Mouse (Mus musculus) urinary bladder, adult 18-20 months (tissue): ENCODE measurements at regions not wholly inside any gene's neighbourhood (a gene's known extent, or its start where the extent isn't known, plus 50 kb on each side); places are given as distances from the start of the nearest gene placed in this dataset.

ENCODE experiments used
- DNase-seq, 2 experiments: peaks; one replicate each; pipeline ENCODE4 v3.0.0; 2022; ENCODE audit warnings: low spot score in 2 of 2, mixed read lengths in 2 of 2

DNA sequence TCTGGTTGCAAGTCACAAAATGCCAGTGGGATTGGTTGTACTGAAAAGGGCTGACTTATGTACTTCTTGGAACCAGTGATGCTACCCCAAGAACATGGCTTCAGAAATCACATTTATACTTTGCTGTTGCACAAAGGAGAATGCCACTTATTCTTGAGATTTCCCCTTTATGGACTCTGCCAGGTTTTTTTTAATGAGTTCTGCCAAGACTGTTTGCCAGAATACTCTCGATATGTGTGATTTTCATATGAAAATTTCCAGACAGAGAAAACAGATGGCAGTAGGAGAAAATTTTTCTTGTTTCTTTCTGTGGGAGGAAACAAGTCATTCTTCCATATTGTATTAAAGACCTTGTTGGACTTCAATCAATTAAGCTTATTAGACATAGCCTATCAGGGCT, 281.0 kb upstream of the Tle1 start:
- DNase-seq, result no peak

DNA sequence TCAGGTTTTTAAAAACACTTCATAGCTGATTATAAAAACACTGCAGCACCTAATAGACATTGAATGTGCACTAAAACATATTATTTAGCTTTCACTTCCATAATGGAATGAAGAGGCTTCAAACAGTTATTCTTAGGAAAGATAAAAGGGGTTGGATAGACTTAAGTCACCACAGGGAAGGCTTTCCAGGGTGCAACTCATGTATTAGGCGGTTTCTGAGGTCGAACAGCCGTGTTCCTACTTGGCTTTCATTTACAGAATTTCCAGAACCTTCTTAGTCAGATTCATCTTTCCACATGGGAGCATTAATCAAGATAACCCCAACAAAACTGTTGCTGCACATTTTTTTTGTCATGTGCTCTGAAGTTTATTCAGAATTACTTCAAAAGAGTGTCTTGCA, 279.8 kb upstream of the Tle1 start:
- DNase-seq, result no peak

DNA sequence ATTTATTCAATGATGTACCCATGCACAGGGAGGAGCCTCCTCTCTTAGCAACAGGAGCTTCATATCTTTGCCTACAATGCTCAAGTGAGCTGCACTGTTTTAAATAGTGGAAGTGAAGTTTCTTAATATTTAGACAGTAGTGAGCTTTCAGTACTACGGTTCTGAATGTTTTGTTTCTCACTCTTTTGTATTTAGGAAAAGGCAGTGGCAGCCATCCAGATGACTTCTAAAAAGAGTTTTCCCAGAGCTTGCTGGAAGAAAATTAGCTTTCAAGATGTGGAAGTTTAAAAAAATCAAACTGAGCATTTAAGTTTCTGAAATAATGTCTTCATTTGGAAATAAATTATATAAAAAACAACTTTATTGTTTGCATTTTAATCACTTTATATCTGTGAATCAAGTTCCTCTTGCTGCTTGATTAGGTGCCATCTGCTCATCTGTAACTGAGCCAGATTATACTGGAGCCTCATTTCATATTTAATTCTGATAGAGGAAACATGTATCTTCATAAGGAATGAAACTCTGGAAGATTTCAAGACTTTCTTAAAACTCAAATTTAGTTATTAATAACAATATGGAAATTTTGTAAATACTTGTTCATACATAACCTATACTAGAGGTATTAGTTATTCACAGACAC, 268.6 kb upstream of the Tle1 start:
- DNase-seq, result no peak

DNA sequence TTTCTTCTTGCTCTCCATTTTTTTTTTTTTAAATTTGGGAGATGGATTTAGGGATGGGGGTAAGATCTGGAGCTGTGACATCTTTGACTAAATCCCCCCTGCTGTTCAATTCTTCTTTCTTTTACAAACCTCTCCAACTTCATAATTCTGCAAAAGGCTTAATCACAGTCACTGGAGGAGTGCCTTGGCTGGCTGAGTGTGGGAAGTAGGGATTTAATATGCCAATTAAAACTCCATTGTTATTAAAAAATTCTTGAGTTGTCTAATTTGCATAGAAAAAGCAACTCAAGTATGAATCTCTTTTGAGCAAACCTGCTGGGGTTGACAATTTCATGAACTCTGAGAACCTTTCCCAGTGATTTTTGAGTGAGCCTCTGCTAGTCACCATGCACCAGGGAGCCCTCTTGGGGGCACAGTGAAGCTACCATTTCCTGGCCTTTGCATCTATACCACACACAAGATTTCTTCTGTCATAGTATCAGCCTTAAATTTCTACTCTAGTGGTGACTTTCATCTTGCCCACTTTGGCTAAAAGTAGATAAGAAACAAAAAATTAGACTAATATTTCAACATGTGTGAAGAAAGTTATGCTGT, 243.6 kb upstream of the Tle1 start:
- DNase-seq, result no peak

DNA sequence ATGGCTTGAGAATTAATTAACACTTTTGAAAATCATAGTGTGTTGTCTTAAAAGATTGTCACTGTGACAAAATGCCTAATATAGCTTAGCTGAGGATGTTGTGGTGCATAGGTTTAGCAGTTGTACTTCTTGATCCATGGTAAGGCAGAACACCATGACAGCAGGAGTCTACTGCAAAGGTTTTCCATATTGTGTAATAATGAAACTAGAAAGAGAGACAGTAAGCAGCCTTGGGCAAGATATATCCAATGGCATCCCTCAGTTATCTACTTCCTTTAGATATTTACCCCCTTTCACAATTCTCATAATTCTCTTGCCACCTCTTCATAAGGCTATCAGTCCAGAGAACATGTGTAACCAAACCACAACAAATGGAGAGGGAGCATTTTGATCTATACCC, 236.6 kb upstream of the Tle1 start:
- DNase-seq, result no peak

DNA sequence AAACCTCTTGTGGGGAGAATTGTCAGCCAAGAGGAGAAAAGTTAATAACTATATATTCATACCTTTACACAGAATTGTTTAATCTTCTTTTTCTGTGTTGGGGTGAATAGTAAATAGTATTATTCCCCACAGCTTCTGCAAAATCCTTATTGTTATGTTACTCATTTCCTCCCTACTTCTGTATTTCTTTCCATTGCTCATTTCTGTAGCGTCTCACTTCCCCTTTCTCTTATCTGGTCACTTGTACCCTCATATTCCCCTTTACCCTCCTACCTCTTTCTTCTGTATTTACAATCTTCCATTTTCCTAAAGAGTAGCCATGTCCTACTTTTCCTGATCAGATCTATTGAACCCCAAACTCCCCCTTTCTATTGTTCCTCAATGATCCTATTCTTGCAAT, 224.6 kb upstream of the Tle1 start:
- no peak for DNase-seq

DNA sequence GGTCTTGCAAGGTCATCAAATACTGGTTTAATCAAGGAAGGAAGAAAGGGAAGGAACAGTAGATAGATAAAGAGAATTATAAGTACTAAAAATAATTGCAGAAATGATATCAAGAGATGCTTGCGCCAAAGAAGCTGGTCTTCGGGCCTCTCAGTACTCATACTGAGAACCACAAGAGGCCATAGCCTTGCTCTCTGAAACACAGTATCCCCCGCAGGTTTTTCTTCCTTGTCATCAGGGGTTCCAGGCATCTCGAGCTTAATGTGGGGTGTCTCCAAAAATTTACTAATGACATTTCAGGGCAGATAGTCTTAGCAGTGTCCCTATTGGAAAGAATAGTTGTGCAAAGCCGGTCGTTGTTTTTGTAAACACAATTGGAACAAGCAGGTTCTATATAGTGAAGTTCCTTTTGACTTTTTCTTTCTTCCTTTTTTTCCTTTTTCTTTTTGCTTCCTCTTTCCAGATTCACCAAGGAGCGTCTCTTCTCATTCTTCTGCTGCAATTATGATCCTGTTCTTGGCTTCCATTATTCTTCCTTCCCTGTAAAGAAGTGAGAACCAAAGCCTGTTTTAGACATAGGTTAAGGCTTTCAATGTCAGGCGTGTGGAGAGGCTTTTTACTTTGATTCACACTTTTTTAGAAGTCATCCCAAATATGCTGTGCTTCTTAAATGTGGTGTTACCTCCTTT, 211.5 kb upstream of the Tle1 start:
- no peak for DNase-seq

DNA sequence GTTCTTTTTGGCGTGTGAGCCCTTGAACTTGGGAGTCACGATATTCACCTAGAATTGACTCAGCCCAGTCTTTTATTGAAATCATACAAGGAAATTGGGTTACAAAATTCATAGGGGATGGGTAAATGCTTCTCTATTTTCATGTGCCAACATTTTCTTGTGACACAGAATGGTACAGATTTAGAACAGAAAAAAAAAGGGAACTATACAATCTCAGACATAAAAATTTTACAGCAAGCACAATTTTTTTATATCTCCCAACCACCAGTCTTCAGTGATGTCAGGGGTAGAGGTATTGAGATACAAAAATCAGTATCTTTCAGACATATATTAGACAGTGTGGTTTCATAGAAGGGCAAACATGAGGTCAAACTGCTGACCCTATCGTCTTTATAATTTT, 210.6 kb upstream of the Tle1 start:
- no peak for DNase-seq

DNA sequence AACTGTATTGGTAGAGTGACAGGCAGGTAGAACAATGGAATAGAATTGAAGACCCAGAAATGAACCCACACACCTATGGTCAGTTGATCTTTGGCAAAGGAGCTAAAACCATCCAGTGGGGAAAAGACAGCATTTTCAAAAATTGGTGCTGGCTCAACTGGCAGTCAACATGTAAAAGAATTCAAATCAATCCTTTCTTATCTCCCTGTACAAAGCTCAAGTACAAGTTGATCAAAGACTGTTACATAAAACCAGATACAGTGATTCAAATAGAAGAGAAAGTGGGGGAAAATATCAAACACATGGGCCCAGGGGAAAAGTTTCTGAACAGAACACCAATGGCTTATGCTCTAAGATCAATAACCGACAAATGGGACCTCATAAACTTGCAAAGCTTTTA, 200.0 kb upstream of the Tle1 start:
- no peak for DNase-seq

DNA sequence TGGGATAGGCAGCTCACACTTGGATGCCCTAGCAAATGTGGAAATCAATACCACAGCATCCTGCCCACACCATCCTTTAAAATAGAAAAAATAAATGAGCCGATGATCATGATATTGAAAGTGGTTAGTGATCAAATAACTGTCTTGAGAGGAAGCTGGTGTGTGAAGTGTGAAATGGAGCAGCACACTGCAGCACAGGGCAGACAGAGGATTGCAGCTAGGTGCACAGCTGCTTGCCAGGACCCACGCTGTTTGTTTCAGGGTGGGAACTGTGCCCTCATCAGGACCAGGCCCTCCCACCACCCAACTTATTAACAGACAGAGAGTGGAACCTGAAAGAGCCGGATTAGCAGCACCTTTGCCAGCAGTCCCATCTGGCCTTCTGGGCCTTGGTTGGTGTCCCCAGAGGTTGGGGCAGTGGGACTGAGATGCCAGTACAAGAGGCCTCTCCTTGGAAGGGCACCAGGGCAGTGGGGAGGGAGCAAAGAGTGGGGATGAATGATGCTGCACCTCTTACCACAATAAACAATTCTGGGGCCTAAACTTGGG, 191.2 kb upstream of the Tle1 start:
- DNase-seq, result no peak

DNA sequence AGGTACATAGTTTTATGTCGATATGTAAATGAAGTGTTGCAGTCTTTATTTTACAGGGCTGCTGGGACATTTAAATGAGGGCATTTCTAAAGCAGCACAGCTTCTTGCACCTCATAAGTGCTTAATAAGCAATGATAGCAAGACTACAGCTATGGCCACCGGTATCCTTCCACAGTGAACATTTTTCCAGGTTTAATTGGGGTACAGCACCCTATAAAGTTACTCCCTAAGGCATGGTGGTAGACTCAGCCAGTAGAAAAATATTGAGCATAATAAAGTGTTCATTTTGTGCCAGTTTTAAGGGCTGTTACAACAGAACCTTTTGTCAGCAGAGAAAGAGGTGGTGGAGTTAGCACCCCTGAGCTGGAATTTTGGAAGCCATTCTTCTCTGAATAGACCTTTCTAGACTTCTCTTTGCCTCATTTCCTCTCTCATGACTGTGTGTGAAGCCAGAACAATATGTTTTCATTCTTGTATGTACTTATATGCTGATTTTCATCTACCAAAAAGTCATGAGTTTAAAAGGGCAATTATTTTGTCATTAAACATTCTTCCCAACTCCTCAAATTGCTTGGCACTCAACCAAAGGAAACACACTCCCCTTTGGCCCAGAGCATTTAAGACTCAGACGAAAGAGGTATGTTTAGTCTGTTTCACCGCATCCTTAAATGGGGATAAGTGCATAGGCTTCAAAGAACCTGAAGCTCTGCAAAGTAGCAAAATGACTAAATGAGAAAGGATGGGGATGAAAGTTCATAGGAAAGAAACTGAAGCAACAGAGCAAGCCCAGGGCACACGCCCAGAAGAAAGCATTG, 189.3 kb upstream of the Tle1 start:
- DNase-seq, result no peak

DNA sequence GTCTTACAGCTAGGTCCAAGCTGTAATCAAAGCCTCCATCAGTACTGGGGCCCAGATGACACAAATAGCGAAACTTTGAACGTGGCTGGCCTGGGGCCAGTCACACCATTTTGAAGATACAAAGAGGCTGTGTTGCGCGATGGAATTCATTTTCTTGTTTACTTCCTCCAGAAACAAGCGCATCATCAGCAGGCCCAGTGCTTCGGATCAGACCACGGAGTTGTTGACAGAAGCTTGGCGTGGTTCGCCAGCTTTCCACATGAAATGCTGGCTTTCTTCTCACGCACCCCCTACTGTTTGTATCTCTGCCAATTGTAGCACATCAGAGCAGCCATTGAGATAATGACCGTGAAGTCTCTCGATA, 184.2 kb upstream of the Tle1 start:
- DNase-seq, result no peak

DNA sequence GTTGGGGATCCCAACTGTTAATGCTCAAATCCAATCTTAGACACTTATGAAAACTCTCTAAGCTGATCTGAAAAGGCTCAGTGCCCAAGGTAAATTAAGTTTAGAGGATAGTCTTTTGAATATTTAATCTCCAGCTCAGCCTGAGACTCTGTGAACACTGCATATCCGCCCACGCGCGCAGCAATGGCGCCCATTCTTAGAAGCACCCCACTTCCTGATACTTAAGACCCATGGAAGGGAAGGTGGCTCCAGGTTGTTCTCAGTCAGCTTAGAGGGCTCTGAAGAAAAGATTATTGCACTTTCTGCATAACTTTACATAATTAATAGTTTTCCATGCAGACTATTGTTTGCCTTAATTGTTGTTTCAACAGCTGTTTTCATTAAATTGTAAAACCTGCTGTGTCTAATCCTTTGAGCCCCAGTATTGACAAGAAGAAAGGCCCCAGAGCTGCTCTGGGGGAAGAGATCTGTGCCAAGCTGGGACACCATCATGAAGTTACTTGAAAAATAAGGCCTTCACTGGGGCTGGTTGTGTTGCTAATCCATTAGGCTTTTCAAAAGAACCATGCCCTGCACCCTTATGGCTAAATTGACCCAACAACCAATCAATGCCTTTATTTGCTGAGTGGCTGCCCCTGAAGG, 183.7 kb upstream of the Tle1 start:
- DNase-seq, result no peak

DNA sequence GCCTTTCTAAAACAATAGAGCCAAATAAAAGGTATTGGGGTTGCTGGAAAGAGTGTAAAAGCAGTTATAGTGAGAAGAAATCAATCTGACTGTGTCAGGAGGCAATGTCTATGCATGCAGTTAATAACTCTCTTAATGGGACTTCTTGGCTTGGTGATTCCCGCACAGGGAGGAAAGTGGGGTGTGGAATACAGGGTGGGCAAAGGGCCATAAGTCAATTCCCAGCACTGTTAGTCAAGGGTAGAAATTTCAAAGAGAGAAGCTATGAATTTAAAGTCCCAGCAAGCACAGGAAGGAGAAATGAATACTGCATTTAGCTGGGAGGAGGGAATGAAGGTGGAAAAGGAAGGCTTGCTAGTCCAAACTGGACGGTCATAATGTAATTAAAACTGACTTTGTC, 183.0 kb upstream of the Tle1 start:
- DNase-seq, result no peak

DNA sequence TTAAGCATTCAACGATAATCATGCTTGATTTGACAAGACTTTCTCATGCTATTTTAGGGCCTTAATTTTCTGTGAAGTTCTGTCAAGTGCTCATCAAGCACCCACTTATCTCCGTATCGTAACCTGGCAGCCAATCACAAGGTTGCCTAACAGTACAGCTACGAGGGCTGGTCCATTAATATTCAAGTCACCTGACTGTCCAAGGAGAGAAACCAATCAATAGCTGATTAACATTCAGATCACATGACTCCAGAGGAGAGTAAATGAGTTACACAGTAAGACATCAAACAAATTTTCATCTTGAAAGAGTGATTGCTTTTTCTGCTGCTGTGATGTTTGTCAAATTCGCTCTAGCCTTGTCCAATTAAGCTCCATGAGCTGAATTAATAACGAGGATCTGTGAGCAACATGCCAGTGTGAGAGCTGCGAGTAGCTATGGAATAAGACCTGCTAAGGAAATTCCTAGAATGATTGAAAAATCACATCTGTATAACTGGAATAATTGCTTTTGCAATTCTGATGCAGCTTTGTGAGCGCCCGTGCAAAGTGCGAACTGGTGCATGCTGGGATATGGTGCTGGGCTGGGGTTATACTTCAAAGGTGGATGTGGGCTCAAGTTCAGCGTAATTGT, 181.9 kb upstream of the Tle1 start:
- no peak for DNase-seq

DNA sequence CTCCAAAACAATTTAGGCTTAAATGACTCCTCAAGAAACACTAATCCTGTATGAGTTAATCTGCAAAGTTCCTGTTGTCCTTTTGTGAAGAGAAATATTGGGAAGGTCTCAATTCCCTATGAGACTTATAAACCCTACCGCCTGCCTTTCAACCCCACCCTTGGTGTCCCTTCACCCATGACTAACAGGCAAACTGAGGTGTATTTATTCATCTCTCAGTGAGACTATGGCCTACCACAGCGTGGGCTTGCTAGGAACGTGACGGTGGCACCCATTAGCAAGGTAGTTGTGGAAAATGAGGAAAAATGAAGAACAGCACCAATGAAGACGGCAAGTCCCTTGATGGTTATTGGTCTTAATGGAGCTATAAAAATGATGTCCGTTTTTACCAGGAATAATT, 181.0 kb upstream of the Tle1 start:
- no peak for DNase-seq

DNA sequence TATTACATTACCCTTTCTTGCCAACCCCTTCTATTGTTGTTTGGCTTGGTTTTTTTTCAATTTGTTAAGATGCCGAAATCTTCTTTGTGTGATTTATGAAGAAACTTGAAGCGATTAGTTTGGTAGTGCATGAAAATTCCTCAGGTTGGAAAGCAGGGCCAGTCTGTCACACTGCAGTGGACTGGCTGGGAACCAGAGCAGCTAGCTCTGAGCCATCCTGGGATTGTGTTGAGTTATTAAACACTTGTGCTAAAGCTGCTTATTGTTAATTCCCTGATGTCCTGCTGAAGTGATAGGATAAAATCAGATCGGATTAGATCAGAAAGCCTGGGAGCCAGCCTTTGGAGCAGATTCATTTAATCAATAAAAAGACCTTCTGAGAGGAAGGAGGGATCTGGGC, 180.4 kb upstream of the Tle1 start:
- no peak for DNase-seq

DNA sequence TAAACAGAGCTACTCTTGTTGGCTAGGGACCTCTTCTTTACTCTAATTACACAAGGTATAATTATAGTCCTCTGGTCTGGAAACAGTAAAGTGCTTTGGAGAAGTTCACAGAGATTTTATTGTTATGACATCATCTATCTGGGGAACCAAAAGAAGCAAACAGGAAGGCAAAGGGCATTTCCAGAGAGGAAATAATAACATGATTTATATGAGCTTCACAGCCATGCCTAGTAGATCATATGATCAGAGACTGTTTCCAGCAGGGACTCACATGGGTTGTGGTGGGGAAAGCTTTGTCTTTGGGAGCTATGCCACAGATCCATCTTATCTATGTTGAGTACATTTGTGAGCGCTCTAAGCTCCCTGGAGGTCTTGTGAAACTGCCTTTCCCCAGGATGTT, 178.8 kb upstream of the Tle1 start:
- DNase-seq, result peak in 1 of 2 experiments; percentile 30

DNA sequence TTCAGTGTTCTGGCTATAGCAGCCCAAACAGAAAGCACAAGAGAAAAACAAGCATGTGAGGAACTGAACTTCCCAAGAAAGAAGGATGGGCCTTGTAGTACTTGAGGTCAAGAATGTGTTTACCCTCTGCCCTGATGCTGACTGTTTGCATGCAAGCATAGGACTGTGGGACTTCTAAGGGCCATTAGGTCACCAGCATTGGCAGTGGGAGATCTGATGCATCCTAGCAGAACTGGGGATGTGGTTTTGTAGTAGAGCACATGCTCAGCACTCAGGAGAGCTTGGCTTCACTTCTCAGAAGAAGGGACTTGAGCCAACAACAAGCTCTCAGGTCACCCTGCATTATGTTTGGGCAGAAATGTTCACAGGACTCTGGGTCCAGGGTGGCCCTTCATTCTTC, 178.3 kb upstream of the Tle1 start:
- no peak for DNase-seq

DNA sequence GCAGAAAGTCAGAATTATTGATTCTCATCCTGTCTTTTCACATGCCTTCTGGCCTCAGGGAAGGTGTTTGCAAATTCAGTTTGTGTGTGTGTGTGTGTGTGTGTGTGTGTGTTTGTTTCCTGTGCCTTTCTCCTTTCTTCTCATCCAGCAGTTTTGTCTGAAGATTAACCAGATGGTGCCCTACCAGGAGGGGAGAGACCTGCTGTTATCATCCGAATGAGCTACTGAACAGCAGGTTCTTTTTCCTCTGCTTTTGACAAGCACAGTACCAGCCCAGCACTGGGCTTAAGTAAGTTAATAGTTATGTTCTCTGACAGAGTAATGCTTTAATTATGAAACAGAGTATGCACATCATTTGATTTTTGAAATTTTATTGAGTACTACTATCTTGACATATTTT, 176.8 kb upstream of the Tle1 start:
- no peak for DNase-seq

DNA sequence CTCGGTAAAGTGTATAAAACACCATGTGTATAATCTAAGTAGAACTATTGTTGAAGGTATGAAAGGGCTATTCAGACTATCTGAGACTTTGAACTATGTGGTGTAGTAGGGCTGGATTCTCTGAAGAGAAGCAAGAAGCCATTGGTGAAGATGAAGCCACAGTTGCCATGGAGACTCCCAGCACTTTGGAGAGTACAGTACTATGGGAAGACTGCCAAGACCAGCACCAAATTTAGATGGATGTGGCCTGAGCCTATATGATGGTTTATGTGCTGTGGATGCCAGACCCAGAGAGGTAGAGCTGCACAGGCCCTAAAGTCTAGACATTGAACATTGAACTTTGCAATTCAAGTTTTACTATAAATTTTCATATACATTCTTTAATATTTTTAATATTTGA, 151.3 kb upstream of the Tle1 start:
- no peak for DNase-seq

DNA sequence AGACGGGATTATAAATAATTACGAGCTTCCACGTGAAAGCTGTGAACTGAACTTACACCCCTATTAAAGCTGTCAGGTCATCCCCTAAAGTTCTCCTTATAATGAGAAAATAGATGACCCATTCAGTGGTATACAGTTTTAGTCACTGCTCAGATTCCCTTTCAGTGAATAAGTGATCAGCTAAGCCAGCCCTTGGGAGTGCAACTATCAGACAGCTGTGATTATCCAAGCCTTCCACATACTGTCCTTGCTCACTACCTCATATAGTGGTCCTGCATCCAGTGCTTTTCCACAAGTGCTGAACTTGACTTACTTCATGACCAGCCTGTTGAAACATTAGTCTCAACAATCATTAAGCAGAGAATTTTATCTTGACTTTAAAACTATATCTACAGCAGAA, 131.2 kb upstream of the Tle1 start:
- DNase-seq, result no peak
